Mouse (Mus musculus) midbrain, embryonic 12.5 days (tissue): ENCODE results near the gene Zfp318. TPM values are rescaled to one million over a fixed set of nuclear protein-coding genes. Genes with fewer than 3 reads are reported as not detected.
A peak's percentile ranks its signal among the peaks of the same experiment; 100 is the strongest.

Experiments
- ATAC-seq: fragments of 200-750 bp; cut with Nextera tagmentation; 2 replicates; pipeline ENCODE4 v1.8.0; 2017; ENCODE audit warnings: low read depth, moderate TSS enrichment, moderate library complexity; ENCODE audit not compliant: low FRiP score
- H3K27ac ChIP-seq: fragments of 300-500 bp; sonication (generic); replicated peaks from 2 replicates; pipeline ENCODE4 v1.5.1; 2016; ENCODE audit warnings: mild to moderate bottlenecking
- H3K27me3 ChIP-seq: fragments of 300-500 bp; sonication (generic); 2 replicates; pipeline ENCODE4 v1.6.1; 2016; ENCODE audit warnings: mild to moderate bottlenecking
- H3K36me3 ChIP-seq: fragments of 300-500 bp; sonication (generic); 2 replicates; pipeline ENCODE4 v1.6.1; 2016
- H3K4me1 ChIP-seq: fragments of 300-500 bp; sonication (generic); 2 replicates; pipeline ENCODE4 v1.6.1; 2016
- H3K4me2 ChIP-seq: fragments of 300-500 bp; sonication (generic); replicated peaks from 2 replicates; pipeline ENCODE4 v1.6.1; 2016; ENCODE audit warnings: mild to moderate bottlenecking, moderate library complexity
- H3K4me3 ChIP-seq: fragments of 300-500 bp; sonication (generic); 2 replicates; pipeline ENCODE4 v1.5.1; 2016; ENCODE audit warnings: mild to moderate bottlenecking
- H3K9ac ChIP-seq: fragments of 300-500 bp; sonication (generic); replicated peaks from 2 replicates; pipeline ENCODE4 v1.6.1; 2016; ENCODE audit warnings: mild to moderate bottlenecking, moderate library complexity
- H3K9me3 ChIP-seq: fragments of 300-500 bp; sonication (generic); 2 replicates; pipeline ENCODE4 v1.6.1; 2016; ENCODE audit warnings: mild to moderate bottlenecking
- WGBS: fragments of 180-500 bp; shearing (Covaris S2); methylation state at CpG from one replicate; pipeline ENCODE4 v1.1.7; 2016; 5-methylcytosine and 5-hydroxymethylcytosine counted together
- polyA plus RNA-seq: library from polyadenylated mRNA; unstranded; fragments of >200 nt; fragmentation: Nextera tagmentation; extraction: Ambion mirVana; gene quantifications from 2 replicates; pipeline ENCODE4 v1.2.1, GENCODE M21; 2016

Gene Zfp318
- polyA plus RNA-seq, 1 experiment from 2014 or later = 17.8 TPM

GRCm38 (mm10) chr17:46453970-46454411 lies 70.5 kb downstream of the Zfp318 start:
- Histone ChIP-seq H3K4me3 (peak overlapping the region; percentile 42), H3K9me3 (no peaks in the 10 kb centered on the region), H3K27ac (peak overlapping the region; percentile 71), H3K4me1 (peaks cover 40% of the 10 kb centered on the region), H3K36me3 (peaks cover 7% of the 10 kb centered on the region; the same call in 1 of the 2 replicates), H3K27me3 (peaks cover 49% of the 10 kb centered on the region), H3K9ac (peak overlapping the region; percentile 62), H3K4me2 (peak overlapping the region; percentile 71)
- ATAC-seq = peak; percentile 31; the same call in 1 of the 2 replicates
- 1% methylated on average over 26 of the region's 26 CpGs for WGBS

GRCm38 (mm10) chr17:46454539-46454938 lies 71.0 kb downstream of the Zfp318 start:
- 0% methylated on average over 9 of the region's 9 CpGs for WGBS

GRCm38 (mm10) chr17:46455110-46455691 lies 71.7 kb downstream of the Zfp318 start:
- peaks cover 61% of the 10 kb centered on the region for H3K27me3 ChIP-seq
- 1% methylated on average over 33 of the region's 33 CpGs for WGBS

More at GRCm38 (mm10) chr17:46454539-46454938, 71.0 kb downstream of the Zfp318 start:
- Histone ChIP-seq H3K27me3 (peaks cover 54% of the 10 kb centered on the region), H3K4me2 (peak overlapping the region; percentile 71), H3K4me3 (peak overlapping the region; percentile 42), H3K36me3 (peaks cover 7% of the 10 kb centered on the region), H3K9me3 (no peaks in the 10 kb centered on the region), H3K27ac (peak overlapping the region; percentile 71; the same call in 1 of the 2 replicates), H3K9ac (peak overlapping the region; percentile 62; the same call in 1 of the 2 replicates), H3K4me1 (peaks cover 40% of the 10 kb centered on the region)
- peak; percentile 44; the same call in 1 of the 2 replicates for ATAC-seq

GRCm38 (mm10) chr17:46457791-46458190 lies 74.3 kb downstream of the Zfp318 start:
- Histone ChIP-seq H3K27ac (no peak overlapping the region), H3K27me3 (peaks cover 68% of the 10 kb centered on the region), H3K4me2 (no peak overlapping the region), H3K4me1 (peaks cover 43% of the 10 kb centered on the region), H3K36me3 (peaks cover 15% of the 10 kb centered on the region), H3K4me3 (no peak overlapping the region), H3K9me3 (no peaks in the 10 kb centered on the region), H3K9ac (no peak overlapping the region)
- 17% methylated on average over 10 of the region's 10 CpGs for WGBS
- ATAC-seq = no peak

More at GRCm38 (mm10) chr17:46455110-46455691, 71.7 kb downstream of the Zfp318 start:
- H3K9ac ChIP-seq = peak overlapping the region; percentile 62
- no peaks in the 10 kb centered on the region for H3K9me3 ChIP-seq
- H3K36me3 ChIP-seq = peaks cover 10% of the 10 kb centered on the region
- H3K4me1 ChIP-seq = peaks cover 40% of the 10 kb centered on the region
- peak overlapping the region; percentile 42 for H3K4me3 ChIP-seq
- ATAC-seq = peak; percentile 70
- H3K27ac ChIP-seq = peak overlapping the region; percentile 71; the same call in 1 of the 2 replicates
- peak overlapping the region; percentile 71 for H3K4me2 ChIP-seq

GRCm38 (mm10) chr17:46458439-46458838 lies 74.9 kb downstream of the Zfp318 start:
- H3K4me2 ChIP-seq = no peak overlapping the region
- no peak for ATAC-seq
- WGBS = 36% methylated on average over 3 of the region's 3 CpGs
- no peaks in the 10 kb centered on the region for H3K9me3 ChIP-seq
- peaks cover 15% of the 10 kb centered on the region for H3K36me3 ChIP-seq
- H3K27me3 ChIP-seq = peaks cover 62% of the 10 kb centered on the region
- peaks cover 36% of the 10 kb centered on the region for H3K4me1 ChIP-seq
- H3K27ac ChIP-seq = no peak overlapping the region
- H3K9ac ChIP-seq = no peak overlapping the region
- H3K4me3 ChIP-seq = no peak overlapping the region

- no peak for ATAC-seq
- H3K4me3 ChIP-seq = peak overlapping the region; percentile 1; the same call in 1 of the 2 replicates
- H3K4me1 ChIP-seq = peaks cover 15% of the 10 kb centered on the region
- no peaks in the 10 kb centered on the region for H3K9me3 ChIP-seq
- H3K36me3 ChIP-seq = peaks cover 34% of the 10 kb centered on the region
- H3K4me2 ChIP-seq = peak overlapping the region; percentile 24; the same call in 1 of the 2 replicates
- peaks cover 59% of the 10 kb centered on the region for H3K27me3 ChIP-seq
- H3K27ac ChIP-seq = no peak overlapping the region
- H3K9ac ChIP-seq = peak overlapping the region; percentile 25; the same call in 1 of the 2 replicates
- 2% methylated on average over 31 of the region's 32 CpGs for WGBS
Measured at GRCm38 (mm10) chr17:46460673-46461072, 77.1 kb downstream of the Zfp318 start.

- no peak for ATAC-seq
- WGBS = 13% methylated on average over 8 of the region's 8 CpGs
- Histone ChIP-seq H3K27ac (no peak overlapping the region), H3K4me1 (0 out of 2 replicates have a peak, but pooled peaks cover 9% of the 10 kb centered on the region), H3K9ac (no peak overlapping the region), H3K4me3 (no peak overlapping the region), H3K27me3 (peaks cover 53% of the 10 kb centered on the region), H3K4me2 (0 out of 2 replicates have a peak overlapping the region, but pooled peaks have one; percentile 24), H3K36me3 (peaks cover 41% of the 10 kb centered on the region), H3K9me3 (no peaks in the 10 kb centered on the region)
Measured at GRCm38 (mm10) chr17:46461347-46461746, 77.8 kb downstream of the Zfp318 start.

- Histone ChIP-seq H3K27me3 (peaks cover 44% of the 10 kb centered on the region), H3K4me2 (no peak overlapping the region), H3K4me3 (no peak overlapping the region), H3K27ac (no peak overlapping the region), H3K4me1 (0 out of 2 replicates have a peak, but pooled peaks cover 9% of the 10 kb centered on the region), H3K9ac (no peak overlapping the region), H3K9me3 (no peaks in the 10 kb centered on the region), H3K36me3 (peaks cover 50% of the 10 kb centered on the region)
- no peak for ATAC-seq
- 89% methylated on average over 5 of the region's 5 CpGs for WGBS
Measured at GRCm38 (mm10) chr17:46462226-46462625, 78.7 kb downstream of the Zfp318 start.

- H3K27ac ChIP-seq = no peak overlapping the region
Measured at GRCm38 (mm10) chr17:46467830-46468229, 84.3 kb downstream of the Zfp318 start.

More at GRCm38 (mm10) chr17:46467830-46468229, 84.3 kb downstream of the Zfp318 start:
- H3K9ac ChIP-seq = no peak overlapping the region
- H3K4me1 ChIP-seq = no peaks in the 10 kb centered on the region
- H3K4me3 ChIP-seq = no peak overlapping the region
- H3K27me3 ChIP-seq = no peaks in the 10 kb centered on the region
- peaks cover 82% of the 10 kb centered on the region for H3K36me3 ChIP-seq
- H3K4me2 ChIP-seq = no peak overlapping the region
- no peak for ATAC-seq
- 74% methylated on average over 9 of the region's 9 CpGs for WGBS
- no peaks in the 10 kb centered on the region for H3K9me3 ChIP-seq

Other genes with a start within 250 kb of the Zfp318 start
- 15.3 and 17.0 TPM in 2 replicates for gene Rsph9, start 239.5 kb upstream of the Zfp318 start, polyA plus RNA-seq
- 29.3 and 30.4 TPM in 2 replicates for gene Mad2l1bp, start 230.2 kb upstream of the Zfp318 start, polyA plus RNA-seq
- 38.6 and 42.9 TPM in 2 replicates for gene Gtpbp2, start 222.7 kb upstream of the Zfp318 start, polyA plus RNA-seq
- gene Polh, start 181.1 kb upstream of the Zfp318 start, polyA plus RNA-seq = 12.4 and 13.2 TPM in 2 replicates
- gene Xpo5, start 180.9 kb upstream of the Zfp318 start, polyA plus RNA-seq = 63.1 and 63.2 TPM in 2 replicates
- 88.5 and 96.6 TPM in 2 replicates for gene Polr1c, start 135.7 kb upstream of the Zfp318 start, polyA plus RNA-seq
- gene Yipf3, start 135.7 kb upstream of the Zfp318 start, polyA plus RNA-seq = 65.8 and 70.3 TPM in 2 replicates
- gene Lrrc73, start 130.2 kb upstream of the Zfp318 start, polyA plus RNA-seq = 3.3 and 4.2 TPM in 2 replicates
- gene Tjap1, start 100.7 kb upstream of the Zfp318 start, polyA plus RNA-seq = 58.0 and 58.8 TPM in 2 replicates
- gene Dlk2, start 86.3 kb upstream of the Zfp318 start, polyA plus RNA-seq = 1.9 and 3.3 TPM in 2 replicates
- gene Abcc10, start 55.4 kb upstream of the Zfp318 start, polyA plus RNA-seq = 10.4 and 11.1 TPM in 2 replicates
- 1.4 and 1.6 TPM in 2 replicates for gene Crip3, start 45.2 kb downstream of the Zfp318 start, polyA plus RNA-seq
- gene Slc22a7, start 54.7 kb downstream of the Zfp318 start, polyA plus RNA-seq = not detected in 2 replicates
- 5.0 and 5.5 TPM in 2 replicates for gene Ttbk1, start 103.9 kb downstream of the Zfp318 start, polyA plus RNA-seq
- gene Dnph1, start 113.0 kb downstream of the Zfp318 start, polyA plus RNA-seq = 53.1 and 58.0 TPM in 2 replicates
- 14.3 and 15.2 TPM in 2 replicates for gene Cul9, start 162.7 kb downstream of the Zfp318 start, polyA plus RNA-seq
- 6.6 and 8.1 TPM in 2 replicates for gene Srf, start 172.4 kb downstream of the Zfp318 start, polyA plus RNA-seq
- gene Ptk7, start 245.8 kb downstream of the Zfp318 start, polyA plus RNA-seq = 57.1 and 63.4 TPM in 2 replicates